Mouse (Mus musculus): ENCODE measurements around the gene Gpr1. TPM values are rescaled to one million over a fixed set of nuclear protein-coding genes. Genes with fewer than 3 reads are reported as not detected.

Gene Gpr1
- not detected in 2 replicates for polyA plus RNA-seq (2015; fragmentation: Nextera tagmentation; extraction: Ambion mirVana)

GRCm38 (mm10) chr1:63214271-63214558 is at the start of gene Gpr1:
Gpr1 (minus strand) TSS chr1:63214543.
- ATAC-seq (ENCODE audit: low read depth): no peak
- no peak within 1 kb of the TSS for H3K9ac ChIP-seq
- H3K9me3 ChIP-seq (replicated peaks): no peaks in the 10 kb centered on the region
- no peak within 1 kb of the TSS for H3K4me3 ChIP-seq (replicated peaks)
- no peak within 1 kb of the TSS for H3K27ac ChIP-seq
- DNase-seq: no peak
- H3K27me3 ChIP-seq: peaks cover 17% of the 10 kb centered on the region
- 27% methylated on average over 3 of the region's 3 CpGs for WGBS (ENCODE audit: insufficient replicate concordance)
- H3K4me2 ChIP-seq: no peak within 1 kb of the TSS
- no peaks in the 10 kb centered on the region for H3K4me1 ChIP-seq (replicated peaks)
- no peaks in the 10 kb centered on the region for H3K36me3 ChIP-seq

- ATAC-seq (ENCODE audit: low read depth): no peak
- no peak for DNase-seq
- Histone ChIP-seq H3K27me3 (peaks cover 95% of the 10 kb centered on the region), H3K9me3 (replicated peaks) (no peaks in the 10 kb centered on the region), H3K4me2 (no peak overlapping the region), H3K27ac (no peak overlapping the region), H3K36me3 (no peaks in the 10 kb centered on the region), H3K4me3 (replicated peaks) (no peak overlapping the region), H3K9ac (no peak overlapping the region), H3K4me1 (replicated peaks) (no peaks in the 10 kb centered on the region)
- WGBS (ENCODE audit: insufficient replicate concordance): 40% methylated on average over 11 of the region's 11 CpGs
Observed at GRCm38 (mm10) chr1:63263671-63264070, 49.3 kb upstream of the Gpr1 start.

- Histone ChIP-seq H3K27me3 (peaks cover 97% of the 10 kb centered on the region), H3K27ac (no peak overlapping the region), H3K4me3 (replicated peaks) (no peak overlapping the region), H3K4me2 (no peak overlapping the region), H3K9ac (no peak overlapping the region), H3K9me3 (replicated peaks) (no peaks in the 10 kb centered on the region), H3K36me3 (no peaks in the 10 kb centered on the region), H3K4me1 (replicated peaks) (no peaks in the 10 kb centered on the region)
- ATAC-seq (ENCODE audit: low read depth) (no peak), DNase-seq (no peak)
- WGBS (ENCODE audit: insufficient replicate concordance): 51% methylated on average over 17 of the region's 17 CpGs
Observed at GRCm38 (mm10) chr1:63261041-63261590, 46.8 kb upstream of the Gpr1 start.

GRCm38 (mm10) chr1:63260742-63261033 is 46.3 kb upstream of the Gpr1 start:
- ATAC-seq (ENCODE audit: low read depth): no peak
- DNase-seq: no peak
- Histone ChIP-seq H3K9me3 (replicated peaks) (no peaks in the 10 kb centered on the region), H3K27ac (no peak overlapping the region), H3K27me3 (peaks cover 97% of the 10 kb centered on the region), H3K4me2 (no peak overlapping the region), H3K4me1 (replicated peaks) (no peaks in the 10 kb centered on the region), H3K36me3 (no peaks in the 10 kb centered on the region), H3K4me3 (replicated peaks) (no peak overlapping the region), H3K9ac (no peak overlapping the region)
- WGBS (ENCODE audit: insufficient replicate concordance): 36% methylated on average over 5 of the region's 5 CpGs

DNA sequence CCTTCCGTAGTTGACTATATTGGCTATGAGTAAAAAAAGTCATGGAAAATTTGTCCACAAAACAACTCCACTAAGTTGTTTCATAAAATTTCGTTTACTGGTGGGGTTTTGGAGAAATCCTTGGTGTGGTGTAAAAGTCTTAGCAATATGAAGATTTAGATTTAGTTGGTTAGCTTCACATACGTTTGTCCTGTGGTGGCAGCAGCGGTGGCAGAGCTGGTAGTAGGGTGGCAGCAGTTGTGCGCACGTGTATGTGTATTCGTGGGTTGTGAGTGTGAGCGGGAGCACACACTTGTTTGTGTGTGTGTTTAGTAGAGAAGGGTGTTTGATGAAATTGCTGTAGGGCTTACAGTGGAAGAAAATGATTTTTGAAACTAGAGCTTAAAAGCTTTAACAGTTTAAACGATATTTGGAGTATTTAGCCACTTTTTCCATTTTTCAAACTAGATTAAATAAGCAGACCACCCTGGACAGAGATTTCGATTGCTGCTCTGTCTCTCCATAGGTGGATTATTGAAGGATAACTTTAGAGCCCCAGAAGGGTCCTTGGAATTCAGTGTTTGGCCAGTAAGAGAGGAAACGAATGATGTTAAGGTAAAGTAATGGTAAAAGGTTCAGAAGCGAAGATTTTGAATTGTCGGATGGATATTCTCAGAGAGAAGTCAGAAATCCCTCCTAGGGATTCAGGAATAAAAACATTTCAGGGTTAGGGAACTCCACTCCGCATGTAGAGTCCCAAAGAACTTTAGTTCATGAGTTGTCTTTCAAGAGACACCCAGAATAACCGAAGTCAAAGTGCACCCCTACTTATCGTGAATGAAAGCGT is 45.8 kb upstream of the Gpr1 start:
- H3K4me3 ChIP-seq (replicated peaks): no peak overlapping the region
- ATAC-seq (ENCODE audit: low read depth) (no peak), DNase-seq (no peak)
- no peaks in the 10 kb centered on the region for H3K4me1 ChIP-seq (replicated peaks)
- no peak overlapping the region for H3K27ac ChIP-seq
- no peaks in the 10 kb centered on the region for H3K9me3 ChIP-seq (replicated peaks)
- H3K9ac ChIP-seq: no peak overlapping the region
- H3K36me3 ChIP-seq: no peaks in the 10 kb centered on the region
- no peak overlapping the region for H3K4me2 ChIP-seq
- WGBS (ENCODE audit: insufficient replicate concordance): 35% methylated on average over 17 of the region's 17 CpGs
- peaks cover 97% of the 10 kb centered on the region for H3K27me3 ChIP-seq

DNA sequence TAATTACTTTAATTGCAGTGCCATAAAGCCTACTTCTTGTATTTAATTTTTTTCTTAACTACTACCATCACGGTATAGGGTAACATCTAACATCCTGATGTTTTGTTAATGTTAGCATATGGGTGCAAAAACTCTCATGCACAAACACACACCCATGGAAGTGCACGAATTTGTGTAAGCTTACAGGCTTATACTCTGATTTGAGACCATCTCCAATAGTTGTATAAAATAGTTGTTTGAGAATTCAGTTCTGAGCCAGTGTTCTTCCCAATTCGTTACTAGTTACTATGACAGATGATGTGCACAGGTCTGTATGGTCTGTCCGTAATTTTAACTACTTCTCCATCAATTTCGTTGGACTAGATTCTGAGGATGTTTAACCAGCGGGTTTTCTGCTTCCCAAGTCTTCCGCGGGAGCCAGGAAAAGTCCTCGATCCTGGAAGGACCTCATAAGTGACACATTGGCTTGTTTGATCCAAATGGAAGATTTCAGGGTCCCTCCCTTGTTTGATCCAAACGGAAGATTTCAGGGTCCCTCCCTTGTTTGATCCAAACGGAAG is 45.0 kb upstream of the Gpr1 start:
- Histone ChIP-seq H3K36me3 (no peaks in the 10 kb centered on the region), H3K27ac (no peak overlapping the region), H3K4me3 (replicated peaks) (no peak overlapping the region), H3K9me3 (replicated peaks) (no peaks in the 10 kb centered on the region), H3K27me3 (peaks cover 97% of the 10 kb centered on the region), H3K4me2 (no peak overlapping the region), H3K4me1 (replicated peaks) (no peaks in the 10 kb centered on the region), H3K9ac (no peak overlapping the region)
- WGBS (ENCODE audit: insufficient replicate concordance): 34% methylated on average over 11 of the region's 11 CpGs
- no peak for ATAC-seq (ENCODE audit: low read depth)
- no peak for DNase-seq

- no peaks in the 10 kb centered on the region for H3K36me3 ChIP-seq
- WGBS (ENCODE audit: insufficient replicate concordance): 31% methylated on average over 2 of the region's 2 CpGs
- no peaks in the 10 kb centered on the region for H3K4me1 ChIP-seq (replicated peaks)
- DNase-seq (no peak), ATAC-seq (ENCODE audit: low read depth) (no peak)
- peaks cover 94% of the 10 kb centered on the region for H3K27me3 ChIP-seq
- no peak overlapping the region for H3K9ac ChIP-seq
- H3K9me3 ChIP-seq (replicated peaks): no peaks in the 10 kb centered on the region
- H3K4me3 ChIP-seq (replicated peaks): no peak overlapping the region
- H3K27ac ChIP-seq: no peak overlapping the region
- H3K4me2 ChIP-seq: no peak overlapping the region
Observed at GRCm38 (mm10) chr1:63258501-63258900, 44.2 kb upstream of the Gpr1 start.

DNA sequence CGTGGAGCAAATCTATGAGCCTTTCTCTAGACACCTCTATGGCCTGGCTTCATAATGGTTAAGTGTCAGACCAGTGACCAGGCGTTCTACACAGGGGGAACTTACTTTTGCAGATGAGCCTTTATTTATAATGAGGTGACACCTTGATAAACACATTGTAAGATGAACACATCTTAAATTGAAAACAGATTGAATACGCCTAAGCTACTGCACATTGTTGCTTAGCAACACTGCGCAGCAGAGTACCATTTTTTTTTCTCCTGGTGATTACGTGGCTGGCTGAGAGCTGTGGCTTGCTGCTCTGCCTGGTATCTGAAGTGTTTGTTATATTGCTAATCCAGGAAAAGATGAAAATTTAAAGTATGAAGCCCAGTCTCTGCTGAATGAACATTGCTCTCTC is 41.7 kb upstream of the Gpr1 start:
- H3K27me3 ChIP-seq: peaks cover 97% of the 10 kb centered on the region
- DNase-seq (no peak), ATAC-seq (ENCODE audit: low read depth) (no peak)
- no peaks in the 10 kb centered on the region for H3K9me3 ChIP-seq (replicated peaks)
- no peak overlapping the region for H3K27ac ChIP-seq
- H3K36me3 ChIP-seq: no peaks in the 10 kb centered on the region
- no peak overlapping the region for H3K4me3 ChIP-seq (replicated peaks)
- no peak overlapping the region for H3K4me2 ChIP-seq
- H3K4me1 ChIP-seq (replicated peaks): no peaks in the 10 kb centered on the region
- no peak overlapping the region for H3K9ac ChIP-seq
- WGBS (ENCODE audit: insufficient replicate concordance): 26% methylated on average over 5 of the region's 5 CpGs

- no peak overlapping the region for H3K4me3 ChIP-seq (replicated peaks)
- no peaks in the 10 kb centered on the region for H3K9me3 ChIP-seq (replicated peaks)
- no peaks in the 10 kb centered on the region for H3K4me1 ChIP-seq (replicated peaks)
- no peak overlapping the region for H3K9ac ChIP-seq
- peaks cover 97% of the 10 kb centered on the region for H3K27me3 ChIP-seq
- H3K4me2 ChIP-seq: no peak overlapping the region
- DNase-seq: no peak
- 20% methylated on average over 4 of the region's 4 CpGs for WGBS (ENCODE audit: insufficient replicate concordance)
- no peaks in the 10 kb centered on the region for H3K36me3 ChIP-seq
- ATAC-seq (ENCODE audit: low read depth): no peak
- H3K27ac ChIP-seq: no peak overlapping the region
Observed at GRCm38 (mm10) chr1:63255101-63255500, 40.8 kb upstream of the Gpr1 start.

GRCm38 (mm10) chr1:63253291-63253690 is 38.9 kb upstream of the Gpr1 start:
- Histone ChIP-seq H3K27me3 (peaks cover 97% of the 10 kb centered on the region), H3K4me2 (no peak overlapping the region), H3K9ac (no peak overlapping the region), H3K4me1 (replicated peaks) (peaks cover 1% of the 10 kb centered on the region; the same call in 1 of the 2 replicates), H3K9me3 (replicated peaks) (no peaks in the 10 kb centered on the region), H3K27ac (no peak overlapping the region), H3K36me3 (no peaks in the 10 kb centered on the region), H3K4me3 (replicated peaks) (no peak overlapping the region)
- WGBS (ENCODE audit: insufficient replicate concordance): 32% methylated on average over 5 of the region's 5 CpGs
- ATAC-seq (ENCODE audit: low read depth) (no peak), DNase-seq (no peak)

DNA sequence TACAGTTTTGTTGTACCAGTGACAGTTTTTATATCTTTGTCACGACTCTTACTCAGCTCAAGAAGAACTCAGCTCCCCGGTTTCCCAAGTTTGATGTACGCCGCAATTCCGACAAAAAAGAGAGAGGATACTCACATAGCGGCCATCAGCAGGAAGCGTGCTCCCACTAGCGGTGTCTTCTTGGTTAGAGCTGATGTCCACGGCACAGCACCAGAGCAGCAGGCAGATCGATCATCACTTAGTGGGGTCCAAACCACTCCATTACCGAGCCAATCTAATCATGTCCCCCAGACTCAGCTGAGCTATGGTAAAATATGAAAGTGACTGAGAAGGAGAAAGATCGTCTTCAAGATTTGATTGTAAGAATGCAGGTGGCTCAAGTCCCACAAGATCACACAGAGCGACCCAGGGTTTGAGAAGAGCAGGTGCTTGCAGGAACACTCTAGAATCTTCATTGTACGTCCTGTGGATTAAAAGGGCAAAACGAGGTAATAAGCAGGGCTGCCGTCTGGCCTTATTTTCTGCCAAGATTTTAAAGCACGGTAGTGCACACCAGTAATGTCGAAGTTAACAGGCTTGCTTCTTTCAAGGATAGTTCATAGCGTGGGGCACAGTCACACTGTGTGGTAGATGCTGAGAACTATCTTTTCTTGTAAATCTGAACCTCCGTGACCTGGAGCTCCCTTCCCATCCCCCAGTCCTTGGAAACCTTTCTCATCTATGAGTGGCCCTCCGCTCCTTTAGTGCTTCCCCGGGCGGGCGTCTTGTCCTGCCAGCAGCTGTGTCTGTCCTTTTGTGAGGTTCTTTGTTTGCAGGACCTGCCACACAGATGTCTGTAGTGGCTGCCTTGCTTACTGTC is 38.2 kb upstream of the Gpr1 start:
- H3K27ac ChIP-seq: no peak overlapping the region
- no peak overlapping the region for H3K4me2 ChIP-seq
- peaks cover 97% of the 10 kb centered on the region for H3K27me3 ChIP-seq
- 36% methylated on average over 24 of the region's 24 CpGs for WGBS (ENCODE audit: insufficient replicate concordance)
- no peak for ATAC-seq (ENCODE audit: low read depth)
- peaks cover 4% of the 10 kb centered on the region; the same call in 1 of the 2 replicates for H3K4me1 ChIP-seq (replicated peaks)
- no peaks in the 10 kb centered on the region for H3K9me3 ChIP-seq (replicated peaks)
- no peak overlapping the region for H3K4me3 ChIP-seq (replicated peaks)
- H3K9ac ChIP-seq: no peak overlapping the region
- no peak for DNase-seq
- no peaks in the 10 kb centered on the region for H3K36me3 ChIP-seq

Measured in liver, embryonic 13.5 days (tissue).